Mouse (Mus musculus) hindbrain, embryonic 14.5 days (tissue): ENCODE measurements around the gene Calm1. TPM values are rescaled to one million over a fixed set of nuclear protein-coding genes. Genes with fewer than 3 reads are reported as not detected.

ENCODE experiments used
- ATAC-seq: fragments of 200-750 bp; cut with Nextera tagmentation; 2 replicates; pipeline ENCODE4 v1.8.0; 2017; ENCODE audit warnings: moderate number of reproducible peaks, mild to moderate bottlenecking, moderate TSS enrichment, moderate library complexity; ENCODE audit not compliant: low FRiP score
- DNase-seq: peaks from one replicate; pipeline ENCODE4 v3.0.0-alpha.2; 2015; ENCODE audit warnings: low spot score
- H3K27ac ChIP-seq: fragments of 300-500 bp; sonication (generic); 2 replicates; pipeline ENCODE4 v1.5.1; 2014; ENCODE audit warnings: mild to moderate bottlenecking, moderate library complexity
- H3K27me3 ChIP-seq: fragments of 300-500 bp; sonication (generic); 2 replicates; pipeline ENCODE4 v1.6.1; 2014; ENCODE audit warnings: mild to moderate bottlenecking, low read length, mixed read lengths; ENCODE audit not compliant: control insufficient read depth, insufficient read depth
- H3K36me3 ChIP-seq: fragments of 300-500 bp; sonication (generic); replicated peaks from 2 replicates; pipeline ENCODE4 v1.6.1; 2014; ENCODE audit not compliant: control insufficient read depth, insufficient read depth
- H3K4me1 ChIP-seq: fragments of 300-500 bp; sonication (generic); replicated peaks from 2 replicates; pipeline ENCODE4 v1.6.1; 2014; ENCODE audit warnings: antibody characterized with exemption, low read length, mixed read lengths; ENCODE audit not compliant: control insufficient read depth, insufficient read depth
- H3K4me2 ChIP-seq: fragments of 300-500 bp; sonication (generic); replicated peaks from 2 replicates; pipeline ENCODE4 v1.6.1; 2014; ENCODE audit warnings: mild to moderate bottlenecking, moderate library complexity
- H3K4me3 ChIP-seq: fragments of 300-500 bp; sonication (generic); replicated peaks from 2 replicates; pipeline ENCODE4 v1.5.1; 2014; ENCODE audit warnings: mild to moderate bottlenecking, low read length
- H3K9ac ChIP-seq: fragments of 300-500 bp; sonication (generic); 2 replicates; pipeline ENCODE4 v1.6.1; 2014
- H3K9me3 ChIP-seq: fragments of 300-500 bp; sonication (generic); 2 replicates; pipeline ENCODE4 v1.6.1; 2016; ENCODE audit warnings: low read length; ENCODE audit not compliant: control insufficient read depth
- WGBS: fragments of 180-500 bp; shearing (Covaris S2); extraction: QIAGEN DNeasy Blood & Tissue Kit; methylation state at CpG from one replicate; pipeline ENCODE4 v1.1.7; 2014; 5-methylcytosine and 5-hydroxymethylcytosine counted together
- polyA plus RNA-seq: library from polyadenylated mRNA; unstranded; fragments of >200 nt; fragmentation: Nextera tagmentation; extraction: Ambion mirVana; gene quantifications from 2 replicates; pipeline ENCODE4 v1.2.1, GENCODE M21; 2014

Calm1 gene
- polyA plus RNA-seq = 2,705 and 2,824 TPM in 2 replicates

GRCm38 (mm10) chr12:100198967-100199660, at the start of gene Calm1:
Gene Calm1 (plus strand): TSS chr12:100199435.
- DNase-seq = peak; percentile 95
- Histone ChIP-seq H3K4me2 (peak within 1 kb of the TSS; percentile 98), H3K9ac (peak within 1 kb of the TSS; percentile 98), H3K4me3 (peak within 1 kb of the TSS; percentile 96), H3K9me3 (no peaks in the 10 kb centered on the region), H3K4me1 (peaks cover 21% of the 10 kb centered on the region), H3K36me3 (peaks cover 20% of the 10 kb centered on the region), H3K27ac (peak within 1 kb of the TSS; percentile 89), H3K27me3 (no peaks in the 10 kb centered on the region)
- peak; percentile 88 for ATAC-seq
- WGBS = under 1% methylated on average over 58 of the region's 58 CpGs

- no peak overlapping the region for H3K9ac ChIP-seq
- no peak overlapping the region for H3K4me3 ChIP-seq
- DNase-seq (no peak), ATAC-seq (no peak)
- no peaks in the 10 kb centered on the region for H3K9me3 ChIP-seq
- no peaks in the 10 kb centered on the region for H3K4me1 ChIP-seq
- WGBS = 90% methylated on average over 7 of the region's 7 CpGs
- peaks cover 34% of the 10 kb centered on the region for H3K36me3 ChIP-seq
- H3K27ac ChIP-seq = no peak overlapping the region
- no peaks in the 10 kb centered on the region for H3K27me3 ChIP-seq
- no peak overlapping the region for H3K4me2 ChIP-seq
Measured at GRCm38 (mm10) chr12:100152466-100152865, 46.8 kb upstream of the Calm1 start.

GRCm38 (mm10) chr12:100159261-100159975, 39.8 kb upstream of the Calm1 start, which contains the start of gene Nrde2:
Gene Nrde2 (minus strand): TSS chr12:100159653.
- Histone ChIP-seq H3K4me1 (peaks cover 5% of the 10 kb centered on the region; the same call in 1 of the 2 replicates), H3K27ac (peak within 1 kb of the TSS; percentile 67), H3K4me3 (peak within 1 kb of the TSS; percentile 49), H3K9ac (peak within 1 kb of the TSS; percentile 67), H3K36me3 (no peaks in the 10 kb centered on the region), H3K9me3 (no peaks in the 10 kb centered on the region), H3K27me3 (no peaks in the 10 kb centered on the region), H3K4me2 (peak within 1 kb of the TSS; percentile 82)
- ATAC-seq (peak; percentile 99), DNase-seq (peak; percentile 88)
- WGBS = under 1% methylated on average over 26 of the region's 26 CpGs

GRCm38 (mm10) chr12:100164991-100165500, 34.2 kb upstream of the Calm1 start:
- ATAC-seq (no peak), DNase-seq (no peak)
- no peak overlapping the region for H3K4me2 ChIP-seq
- no peaks in the 10 kb centered on the region for H3K36me3 ChIP-seq
- H3K27me3 ChIP-seq = no peaks in the 10 kb centered on the region
- WGBS = 76% methylated on average over 7 of the region's 7 CpGs
- H3K9me3 ChIP-seq = no peaks in the 10 kb centered on the region
- peaks cover 10% of the 10 kb centered on the region; the same call in 1 of the 2 replicates for H3K4me1 ChIP-seq
- H3K9ac ChIP-seq = no peak overlapping the region
- H3K4me3 ChIP-seq = no peak overlapping the region
- H3K27ac ChIP-seq = no peak overlapping the region

GRCm38 (mm10) chr12:100166177-100166576, 33.1 kb upstream of the Calm1 start:
- Histone ChIP-seq H3K9ac (no peak overlapping the region), H3K4me2 (no peak overlapping the region), H3K36me3 (no peaks in the 10 kb centered on the region), H3K27me3 (no peaks in the 10 kb centered on the region), H3K4me1 (peaks cover 10% of the 10 kb centered on the region; the same call in 1 of the 2 replicates), H3K4me3 (no peak overlapping the region), H3K27ac (no peak overlapping the region), H3K9me3 (no peaks in the 10 kb centered on the region)
- 14% methylated on average over 3 of the region's 3 CpGs for WGBS
- DNase-seq (peak; percentile 83), ATAC-seq (peak; percentile 74)

- DNase-seq (peak; percentile 32), ATAC-seq (no peak)
- H3K9me3 ChIP-seq = no peaks in the 10 kb centered on the region
- H3K4me2 ChIP-seq = no peak overlapping the region
- peaks cover 10% of the 10 kb centered on the region; the same call in 1 of the 2 replicates for H3K4me1 ChIP-seq
- WGBS = 64% methylated on average over 8 of the region's 8 CpGs
- H3K9ac ChIP-seq = no peak overlapping the region
- H3K27ac ChIP-seq = 0 out of 2 replicates have a peak overlapping the region, but pooled peaks have one; percentile 14
- H3K27me3 ChIP-seq = no peaks in the 10 kb centered on the region
- H3K4me3 ChIP-seq = no peak overlapping the region
- no peaks in the 10 kb centered on the region for H3K36me3 ChIP-seq
Measured at GRCm38 (mm10) chr12:100166939-100167338, 32.3 kb upstream of the Calm1 start.

- Histone ChIP-seq H3K27me3 (no peaks in the 10 kb centered on the region), H3K27ac (peak overlapping the region; percentile 86), H3K4me2 (peak overlapping the region; percentile 55), H3K9ac (0 out of 2 replicates have a peak overlapping the region, but pooled peaks have one; percentile 51), H3K36me3 (no peaks in the 10 kb centered on the region), H3K9me3 (no peaks in the 10 kb centered on the region), H3K4me1 (peaks cover 10% of the 10 kb centered on the region; the same call in 1 of the 2 replicates), H3K4me3 (no peak overlapping the region)
- ATAC-seq (no peak), DNase-seq (no peak)
- WGBS = 71% methylated on average over 1 of the region's 1 CpGs
Measured at GRCm38 (mm10) chr12:100167502-100167901, 31.7 kb upstream of the Calm1 start.

- H3K4me1 ChIP-seq = peaks cover 10% of the 10 kb centered on the region; the same call in 1 of the 2 replicates
- H3K27ac ChIP-seq = peak overlapping the region; percentile 86
- peak; percentile 78 for ATAC-seq
- 11% methylated on average over 25 of the region's 28 CpGs for WGBS
- H3K36me3 ChIP-seq = no peaks in the 10 kb centered on the region
- no peaks in the 10 kb centered on the region for H3K9me3 ChIP-seq
- H3K27me3 ChIP-seq = no peaks in the 10 kb centered on the region
- peak; percentile 60 for DNase-seq
- peak overlapping the region; percentile 51 for H3K9ac ChIP-seq
- peak overlapping the region; percentile 21 for H3K4me3 ChIP-seq
- peak overlapping the region; percentile 55 for H3K4me2 ChIP-seq
Measured at GRCm38 (mm10) chr12:100167931-100168871, 31.0 kb upstream of the Calm1 start.
